Mouse (Mus musculus) megakaryocyte, embryonic 14.5 days (primary cell): ENCODE data around the gene Copg2.

Source experiments
- FLI1 ChIP-seq: IDR thresholded peaks from 2 replicates; pipeline ENCODE4 v1.6.1; 2012; ENCODE audit warnings: low read length, inconsistent platforms, mixed read lengths
- GATA1 ChIP-seq: IDR thresholded peaks from 3 replicates; pipeline ENCODE4 v1.6.1; 2012; ENCODE audit warnings: mixed read lengths, low read length, inconsistent platforms, borderline replicate concordance

- no peak for TF ChIP-seq GATA1
- TF ChIP-seq FLI1: no peak
These were observed 162.1 kb downstream of the Copg2 start for GRCm38 (mm10) chr6:30734465-30734864.
